8 mouse cellular contexts compared by ENCODE assay signal in genomic region chr7:120634711-120635361, GRCm38 (mm10). TPM values are rescaled to one million over a fixed set of nuclear protein-coding genes. Genes with fewer than 3 reads are reported as not detected.
DNase-seq lines count a peak whose midpoint lies in the region; ATAC-seq and TF ChIP-seq lines count a peak whose summit lies in the region.

Gene Uqcrc2 (plus strand): TSS chr7:120635176.

- H3K9ac ChIP-seq in hindbrain, embryonic 14.5 days, result peak within 1 kb of the TSS; percentile 95

- H3K27me3 ChIP-seq in Patski, result no peaks in the 10 kb centered on the region
- H3K27me3 ChIP-seq in hindbrain, embryonic 14.5 days (ENCODE audit: control insufficient read depth, insufficient read depth, low read length), result no peaks in the 10 kb centered on the region

- in situ Hi-C loops in Patski (cut with MboI; ENCODE audit: low pct_unique_long_range_greater_than_20kb), result loop anchor here (5.0 to 25.0 kb wide), 3 partner anchors 197 to 773 kb away; partner anchors contain the start of gene Polr3e

- ATAC-seq in Patski, result peak; percentile 98
- peak; percentile 99 for ATAC-seq in hindbrain, embryonic 14.5 days (ENCODE audit: low FRiP score)

- peaks cover 18% of the 10 kb centered on the region for H3K4me1 ChIP-seq in hindbrain, embryonic 14.5 days (replicated peaks; ENCODE audit: control insufficient read depth, insufficient read depth, low read length)

- peak within 1 kb of the TSS; percentile 95 for H3K4me3 ChIP-seq in hindbrain, embryonic 14.5 days (replicated peaks; ENCODE audit: low read length)

- no peaks in the 10 kb centered on the region for H3K9me3 ChIP-seq in hindbrain, embryonic 14.5 days (ENCODE audit: control insufficient read depth, low read length)

- H3K36me3 ChIP-seq in hindbrain, embryonic 14.5 days (replicated peaks; ENCODE audit: control insufficient read depth, insufficient read depth), result peaks cover 21% of the 10 kb centered on the region

- POLR2A ChIA-PET in Patski (lab: Charles Lee), result interaction anchor here (0.8 to 2.2 kb wide), 2 partner anchors 88 to 195 kb away, joined by 6 to 9 read pairs; no protein-coding TSS in a partner anchor

- peak within 1 kb of the TSS; percentile 93 for H3K27ac ChIP-seq in hindbrain, embryonic 14.5 days

- peak; percentile 50 for DNase-seq in Patski (ENCODE audit: low read depth, low spot score)
- peak; percentile 89 to 90 for DNase-seq in cerebellum, postnatal 14 days
- peak; percentile 65 to 75 for DNase-seq in frontal cortex, postnatal 25 days (ENCODE audit: low spot score in 2 of 2)
- peak; percentile 91 for DNase-seq in hindbrain, embryonic 14.5 days (ENCODE audit: low spot score)
- peak; percentile 84 to 85 for DNase-seq in layer of hippocampus, postnatal 36 days
- peak; percentile 89 for DNase-seq in lung, postnatal 36 days
- peak; percentile 95 for DNase-seq in retina, postnatal 1 day
- peak; percentile 79 to 80 for DNase-seq in urinary bladder, adult 18-20 months (ENCODE audit: low spot score in 2 of 2)

- no peak for TF ChIP-seq CTCF in Patski (IDR thresholded peaks at IDR 0.05)

- H3K4me2 ChIP-seq in hindbrain, embryonic 14.5 days (replicated peaks), result peak within 1 kb of the TSS; percentile 91

- WGBS in hindbrain, embryonic 14.5 days, result under 1% methylated on average over 45 of the region's 45 CpGs

- CTCF ChIA-PET in Patski (lab: Charles Lee), result interaction anchor here (2.0 to 2.5 kb wide), 2 partner anchors 11 to 200 kb away, joined by 5 to 7 read pairs; no protein-coding TSS in a partner anchor

RNA-seq across cellular contexts. Expression of gene Uqcrc2, which starts in this region (rescaled TPM):
- 278 TPM for polyA plus RNA-seq in Patski (2021)
- 249 and 268 TPM in 2 replicates for polyA plus RNA-seq in hindbrain, embryonic 14.5 days (2014; fragmentation: Nextera tagmentation; extraction: Ambion mirVana)
- 100 to 1,000 TPM; 224 to 229 TPM for total RNA-seq in layer of hippocampus, postnatal 36 days (2021)

Comparison
In these comparisons a context has a peak if more than half of its experiments do, and no peak if none do; other contexts are left out.
1. Peak in every context shown above with its lines: DNase-seq, ATAC-seq, H3K4me3 ChIP-seq and H3K27ac ChIP-seq.